In genomic region chr14:79174526-79174925, GRCm38 (mm10) we compare ENCODE assay signal across 10 mouse cellular contexts.
"Had no signal": no experiment of that assay in that cellular context is flagged by ENCODE, and none has a peak within 500 bp of the region (broad histone marks: within the 10 kb centered on the region; RNA-seq: fewer than 3 reads in every experiment).

No protein-coding gene starts in this region.

- H3K4me1 ChIP-seq: liver, embryonic 13.5 days had no signal

- DNase-seq: kidney, adult 9 months; kidney, postnatal 14 days; kidney, postnatal 4 days; layer of hippocampus, postnatal 36 days; liver, embryonic 13.5 days; lung, adult 2 months; lung, postnatal 14 days; midbrain, embryonic 14.5 days; thymus, postnatal 25 days had no signal

- H3K4me3 ChIP-seq: left cerebral cortex, adult 2 months; liver, embryonic 13.5 days had no signal

- H3K27me3 ChIP-seq: liver, embryonic 13.5 days had no signal

- H3K27ac ChIP-seq: left cerebral cortex, adult 2 months; liver, embryonic 13.5 days had no signal

- H3K9ac ChIP-seq: liver, embryonic 13.5 days had no signal
